In genomic region chr19:46696943-46697342, GRCm38 (mm10) we compare ENCODE assay signal across 18 mouse cellular contexts. TPM values are rescaled to one million over a fixed set of nuclear protein-coding genes. Genes with fewer than 3 reads are reported as not detected.
"Had no signal": no experiment of that assay in that cellular context is flagged by ENCODE, and none has a peak within 500 bp of the region (broad histone marks: within the 10 kb centered on the region; RNA-seq: fewer than 3 reads in every experiment).

No protein-coding gene starts in this region.

- H3K4me2 ChIP-seq: limb, embryonic 12.5 days; neural tube, embryonic 13.5 days had no signal

- ATAC-seq: lung, postnatal 0 days had no signal

- H3K27ac ChIP-seq: left cerebral cortex, adult 2 months; limb, embryonic 12.5 days; liver, embryonic 14.5 days; neural tube, embryonic 13.5 days had no signal

- H3K4me3 ChIP-seq: left cerebral cortex, adult 2 months; limb, embryonic 12.5 days; neural tube, embryonic 13.5 days had no signal

- H3K9ac ChIP-seq: limb, embryonic 12.5 days; liver, embryonic 14.5 days; neural tube, embryonic 13.5 days had no signal

- H3K4me1 ChIP-seq: limb, embryonic 12.5 days; neural tube, embryonic 13.5 days had no signal

- H3K9me3 ChIP-seq: limb, embryonic 12.5 days; neural tube, embryonic 13.5 days had no signal

- H3K27me3 ChIP-seq: limb, embryonic 12.5 days; neural tube, embryonic 13.5 days had no signal

- DNase-seq: kidney, adult 8-10 months; kidney, postnatal 25 days; liver; lung, adult 2 months; lung, postnatal 36 days; midbrain, embryonic 14.5 days; retina, postnatal 1 day; right cerebral cortex, postnatal 4 days; spleen, adult 18-20 months; thymus, postnatal 4 days had no signal

RNA-seq across cellular contexts. Expression of gene Cyp17a1, which starts 24.0 kb away (rescaled TPM):
- total RNA-seq: layer of hippocampus, postnatal 25 days; left cerebral cortex, adult 2 months; left cerebral cortex, postnatal 25 days; megakaryocyte progenitor cell, adult 5-6 weeks had no signal
- polyA plus RNA-seq: limb, embryonic 12.5 days; midbrain, embryonic 14.5 days; neural tube, embryonic 13.5 days had no signal
